Mouse (Mus musculus) neural tube, embryonic 12.5 days (tissue): ENCODE measurements around the gene Iqck. TPM values are rescaled to one million over a fixed set of nuclear protein-coding genes. Genes with fewer than 3 reads are reported as not detected.

ENCODE experiments used
- ATAC-seq: fragments of 200-750 bp; cut with Nextera tagmentation; 2 replicates; pipeline ENCODE4 v1.8.0; 2017; ENCODE audit warnings: low read depth, mild to moderate bottlenecking, moderate TSS enrichment, moderate library complexity; ENCODE audit not compliant: low FRiP score
- H3K27ac ChIP-seq: fragments of 300-500 bp; sonication (generic); 2 replicates; pipeline ENCODE4 v1.5.1; 2016
- H3K27me3 ChIP-seq: fragments of 300-500 bp; sonication (generic); replicated peaks from 2 replicates; pipeline ENCODE4 v1.6.1; 2016; ENCODE audit warnings: mild to moderate bottlenecking
- H3K36me3 ChIP-seq: fragments of 300-500 bp; sonication (generic); 2 replicates; pipeline ENCODE4 v1.6.1; 2016; ENCODE audit warnings: mild to moderate bottlenecking
- H3K4me1 ChIP-seq: fragments of 300-500 bp; sonication (generic); 2 replicates; pipeline ENCODE4 v1.6.1; 2016
- H3K4me2 ChIP-seq: fragments of 300-500 bp; sonication (generic); replicated peaks from 2 replicates; pipeline ENCODE4 v1.6.1; 2016; ENCODE audit warnings: mild to moderate bottlenecking
- H3K4me3 ChIP-seq: fragments of 300-500 bp; sonication (generic); 2 replicates; pipeline ENCODE4 v1.5.1; 2016
- H3K9ac ChIP-seq: fragments of 300-500 bp; sonication (generic); 2 replicates; pipeline ENCODE4 v1.6.1; 2016; ENCODE audit warnings: mild to moderate bottlenecking
- H3K9me3 ChIP-seq: fragments of 300-500 bp; sonication (generic); 2 replicates; pipeline ENCODE4 v1.6.1; 2016; ENCODE audit warnings: mild to moderate bottlenecking
- WGBS: fragments of 180-500 bp; shearing (Covaris S2); methylation state at CpG from one replicate; pipeline ENCODE4 v1.1.7; 2016; 5-methylcytosine and 5-hydroxymethylcytosine counted together
- polyA plus RNA-seq: library from polyadenylated mRNA; unstranded; fragments of >200 nt; fragmentation: Nextera tagmentation; extraction: Ambion mirVana; gene quantifications from 2 replicates; pipeline ENCODE4 v1.2.1, GENCODE M21; 2016

Gene Iqck
- polyA plus RNA-seq, 1 experiment from 2014 or later: 3.1 TPM

- no peaks in the 10 kb centered on the region for H3K9me3 ChIP-seq
- no peak overlapping the region for H3K27ac ChIP-seq
- 45% methylated on average over 5 of the region's 5 CpGs for WGBS
- H3K4me2 ChIP-seq: no peak overlapping the region
- H3K27me3 ChIP-seq: no peaks in the 10 kb centered on the region
- no peak overlapping the region for H3K4me3 ChIP-seq
- H3K36me3 ChIP-seq: peaks cover 13% of the 10 kb centered on the region
- no peak for ATAC-seq
- H3K9ac ChIP-seq: no peak overlapping the region
- H3K4me1 ChIP-seq: peaks cover 15% of the 10 kb centered on the region
Observed at GRCm38 (mm10) chr7:118827975-118828416, 27.6 kb upstream of the Iqck start.

- Histone ChIP-seq H3K27ac (no peak overlapping the region), H3K4me3 (no peak overlapping the region), H3K9ac (no peak overlapping the region), H3K9me3 (no peaks in the 10 kb centered on the region), H3K36me3 (peaks cover 93% of the 10 kb centered on the region), H3K4me1 (no peaks in the 10 kb centered on the region), H3K4me2 (no peak overlapping the region), H3K27me3 (no peaks in the 10 kb centered on the region)
- no peak for ATAC-seq
- WGBS: 88% methylated on average over 5 of the region's 5 CpGs
Observed at GRCm38 (mm10) chr7:118837901-118838300, 17.7 kb upstream of the Iqck start.

- ATAC-seq: no peak
- Histone ChIP-seq H3K27me3 (no peaks in the 10 kb centered on the region), H3K4me1 (no peaks in the 10 kb centered on the region), H3K4me2 (no peak overlapping the region), H3K36me3 (peaks cover 95% of the 10 kb centered on the region), H3K9me3 (no peaks in the 10 kb centered on the region), H3K9ac (no peak overlapping the region), H3K27ac (no peak overlapping the region), H3K4me3 (no peak overlapping the region)
- WGBS: 85% methylated on average over 8 of the region's 8 CpGs
Observed at GRCm38 (mm10) chr7:118841030-118841745, 14.4 kb upstream of the Iqck start.

GRCm38 (mm10) chr7:118841796-118842195 lies 13.8 kb upstream of the Iqck start:
- Histone ChIP-seq H3K4me2 (no peak overlapping the region), H3K27me3 (no peaks in the 10 kb centered on the region), H3K4me3 (no peak overlapping the region), H3K27ac (no peak overlapping the region), H3K9me3 (no peaks in the 10 kb centered on the region), H3K9ac (no peak overlapping the region), H3K4me1 (no peaks in the 10 kb centered on the region), H3K36me3 (peaks cover 94% of the 10 kb centered on the region)
- no peak for ATAC-seq
- WGBS: 63% methylated on average over 1 of the region's 1 CpGs

- no peak overlapping the region for H3K4me2 ChIP-seq
- WGBS: 85% methylated on average over 4 of the region's 4 CpGs
- H3K9ac ChIP-seq: no peak overlapping the region
- ATAC-seq: no peak
- H3K27ac ChIP-seq: no peak overlapping the region
- no peaks in the 10 kb centered on the region for H3K9me3 ChIP-seq
- H3K27me3 ChIP-seq: no peaks in the 10 kb centered on the region
- no peaks in the 10 kb centered on the region for H3K4me1 ChIP-seq
- no peak overlapping the region for H3K4me3 ChIP-seq
- peaks cover 94% of the 10 kb centered on the region for H3K36me3 ChIP-seq
Observed at GRCm38 (mm10) chr7:118842938-118843337, 12.6 kb upstream of the Iqck start.

- 89% methylated on average over 5 of the region's 5 CpGs for WGBS
- H3K9me3 ChIP-seq: no peaks in the 10 kb centered on the region
- no peaks in the 10 kb centered on the region for H3K27me3 ChIP-seq
- no peak overlapping the region for H3K4me2 ChIP-seq
- H3K9ac ChIP-seq: no peak overlapping the region
- ATAC-seq: no peak
- peaks cover 98% of the 10 kb centered on the region for H3K36me3 ChIP-seq
- H3K4me1 ChIP-seq: no peaks in the 10 kb centered on the region
- no peak overlapping the region for H3K27ac ChIP-seq
- H3K4me3 ChIP-seq: no peak overlapping the region
Observed at GRCm38 (mm10) chr7:118845141-118845540, 10.4 kb upstream of the Iqck start.

- Histone ChIP-seq H3K9ac (no peak overlapping the region), H3K27ac (no peak overlapping the region), H3K4me1 (no peaks in the 10 kb centered on the region), H3K27me3 (no peaks in the 10 kb centered on the region), H3K4me2 (no peak overlapping the region), H3K9me3 (no peaks in the 10 kb centered on the region), H3K36me3 (peaks cover 99% of the 10 kb centered on the region), H3K4me3 (no peak overlapping the region)
- no peak for ATAC-seq
- WGBS: 96% methylated on average over 4 of the region's 4 CpGs
Observed at GRCm38 (mm10) chr7:118846329-118846728, 9.2 kb upstream of the Iqck start.

GRCm38 (mm10) chr7:118848796-118849195 lies 6.8 kb upstream of the Iqck start:
- WGBS: 90% methylated on average over 10 of the region's 10 CpGs
- H3K9me3 ChIP-seq: no peaks in the 10 kb centered on the region
- no peaks in the 10 kb centered on the region for H3K27me3 ChIP-seq
- H3K36me3 ChIP-seq: peaks cover 96% of the 10 kb centered on the region
- no peak overlapping the region for H3K4me3 ChIP-seq
- no peak overlapping the region for H3K9ac ChIP-seq
- no peak overlapping the region for H3K4me2 ChIP-seq
- no peak overlapping the region for H3K27ac ChIP-seq
- H3K4me1 ChIP-seq: no peaks in the 10 kb centered on the region
- ATAC-seq: no peak

- Histone ChIP-seq H3K9me3 (no peaks in the 10 kb centered on the region), H3K4me2 (no peak overlapping the region), H3K27me3 (no peaks in the 10 kb centered on the region), H3K4me1 (peaks cover 3% of the 10 kb centered on the region), H3K36me3 (peaks cover 87% of the 10 kb centered on the region), H3K9ac (no peak overlapping the region), H3K4me3 (no peak overlapping the region), H3K27ac (no peak overlapping the region)
- ATAC-seq: no peak
- 91% methylated on average over 5 of the region's 5 CpGs for WGBS
Observed at GRCm38 (mm10) chr7:118849543-118850250, 5.9 kb upstream of the Iqck start.

- Histone ChIP-seq H3K4me1 (peaks cover 6% of the 10 kb centered on the region), H3K36me3 (peaks cover 76% of the 10 kb centered on the region), H3K4me2 (no peak overlapping the region), H3K9me3 (no peaks in the 10 kb centered on the region), H3K4me3 (no peak overlapping the region), H3K27me3 (no peaks in the 10 kb centered on the region), H3K27ac (no peak overlapping the region), H3K9ac (no peak overlapping the region)
- 77% methylated on average over 9 of the region's 9 CpGs for WGBS
- ATAC-seq: no peak
Observed at GRCm38 (mm10) chr7:118850676-118851290, 4.8 kb upstream of the Iqck start.

GRCm38 (mm10) chr7:118851571-118851970 lies 4.0 kb upstream of the Iqck start:
- no peak overlapping the region for H3K4me2 ChIP-seq
- H3K9me3 ChIP-seq: no peaks in the 10 kb centered on the region
- H3K27me3 ChIP-seq: no peaks in the 10 kb centered on the region
- peaks cover 10% of the 10 kb centered on the region for H3K4me1 ChIP-seq
- H3K27ac ChIP-seq: no peak overlapping the region
- H3K9ac ChIP-seq: no peak overlapping the region
- no peak for ATAC-seq
- H3K36me3 ChIP-seq: peaks cover 68% of the 10 kb centered on the region
- no peak overlapping the region for H3K4me3 ChIP-seq
- 94% methylated on average over 7 of the region's 7 CpGs for WGBS

- H3K4me3 ChIP-seq: no peak overlapping the region
- ATAC-seq: no peak
- H3K36me3 ChIP-seq: peaks cover 59% of the 10 kb centered on the region
- no peak overlapping the region for H3K27ac ChIP-seq
- WGBS: 88% methylated on average over 4 of the region's 4 CpGs
- H3K27me3 ChIP-seq: no peaks in the 10 kb centered on the region
- H3K4me1 ChIP-seq: peaks cover 10% of the 10 kb centered on the region
- no peaks in the 10 kb centered on the region for H3K9me3 ChIP-seq
- H3K9ac ChIP-seq: no peak overlapping the region
- no peak overlapping the region for H3K4me2 ChIP-seq
Observed at GRCm38 (mm10) chr7:118852611-118853010, 2.9 kb upstream of the Iqck start.
